ENCODE assay signal across 22 mouse cellular contexts in the genomic region with DNA sequence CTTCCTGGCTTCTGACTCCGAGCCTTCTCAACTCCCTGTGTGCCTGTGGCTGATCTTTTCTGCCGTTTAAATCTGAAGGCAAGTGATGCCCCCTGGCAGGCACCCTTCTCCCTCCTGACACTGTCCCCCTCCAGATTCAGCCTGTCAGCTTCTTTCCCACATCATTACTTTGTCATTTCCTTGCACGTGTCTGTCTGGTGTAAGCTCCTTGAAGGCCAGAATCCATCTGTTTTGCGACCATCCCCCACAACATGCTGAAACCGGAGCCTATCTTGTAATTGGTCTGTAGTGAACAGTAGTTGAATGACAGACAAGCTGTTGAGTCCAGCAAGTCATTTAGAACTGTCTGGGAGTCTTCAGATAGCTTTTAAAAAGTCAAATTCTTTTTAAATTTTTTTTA. TPM values are rescaled to one million over a fixed set of nuclear protein-coding genes. Genes with fewer than 3 reads are reported as not detected.
DNase-seq lines count a peak whose midpoint lies in the region; ATAC-seq and TF ChIP-seq lines count a peak whose summit lies in the region.
"Had no signal": no experiment of that assay in that cellular context is flagged by ENCODE, and none has a peak within 500 bp of the region (broad histone marks: within the 10 kb centered on the region; RNA-seq: fewer than 3 reads in every experiment).

No protein-coding gene starts in this region.

- no peak for DNase-seq in layer of hippocampus, adult 2 months (ENCODE audit: low spot score in 2 of 2)
- no peak for DNase-seq in layer of hippocampus, postnatal 36 days
- peak; percentile 57 for DNase-seq in adipocyte (ENCODE audit: low spot score)
- no peak for DNase-seq in left cerebral cortex, adult 9 months (ENCODE audit: low spot score in 2 of 2)
- no peak for DNase-seq in cerebellum, adult 18-20 months
- DNase-seq: adrenal gland, postnatal 36 days; heart, adult 11 months; kidney, adult 8-10 months; kidney, postnatal 25 days; right cerebral cortex, postnatal 14 days; spleen, adult 18-20 months; thymus, postnatal 25 days had no signal

- peaks cover 12% of the 10 kb centered on the region for H3K4me1 ChIP-seq in forebrain, embryonic 15.5 days
- H3K4me1 ChIP-seq in forebrain, embryonic 12.5 days = peaks cover 4% of the 10 kb centered on the region
- peaks cover 23% of the 10 kb centered on the region for H3K4me1 ChIP-seq in embryonic facial prominence, embryonic 12.5 days

- no peak for ATAC-seq in forebrain, embryonic 15.5 days (replicated peaks)
- no peak for ATAC-seq in forebrain, embryonic 12.5 days (ENCODE audit: low FRiP score)
- ATAC-seq in embryonic facial prominence, embryonic 12.5 days (ENCODE audit: insufficient number of reproducible peaks, insufficient read depth, low FRiP score, low TSS enrichment) = no peak
- ATAC-seq: inflammation-experienced regulatory T-cells, adult 6 months; midbrain, embryonic 16.5 days had no signal

- H3K27ac ChIP-seq in forebrain, embryonic 15.5 days (replicated peaks) = peak overlapping the region; percentile 4; the same call in 1 of the 2 replicates
- H3K27ac ChIP-seq in forebrain, embryonic 12.5 days = no peak overlapping the region
- peak overlapping the region; percentile 86 for H3K27ac ChIP-seq in layer of hippocampus, adult 2 months
- peak overlapping the region; percentile 59 for H3K27ac ChIP-seq in embryonic facial prominence, embryonic 12.5 days

- no peaks in the 10 kb centered on the region for H3K9me3 ChIP-seq in forebrain, embryonic 15.5 days
- no peaks in the 10 kb centered on the region for H3K9me3 ChIP-seq in forebrain, embryonic 12.5 days
- no peaks in the 10 kb centered on the region for H3K9me3 ChIP-seq in embryonic facial prominence, embryonic 12.5 days
- H3K9me3 ChIP-seq: hindbrain, embryonic 12.5 days; limb, embryonic 13.5 days had no signal

- WGBS in forebrain, embryonic 15.5 days = 57% methylated on average over 5 of the region's 5 CpGs
- WGBS in forebrain, embryonic 12.5 days = 72% methylated on average over 5 of the region's 5 CpGs
- 18% methylated on average over 5 of the region's 5 CpGs for WGBS in embryonic facial prominence, embryonic 12.5 days

- no peaks in the 10 kb centered on the region for H3K27me3 ChIP-seq in forebrain, embryonic 15.5 days
- H3K27me3 ChIP-seq in forebrain, embryonic 12.5 days = no peaks in the 10 kb centered on the region
- no peaks in the 10 kb centered on the region for H3K27me3 ChIP-seq in embryonic facial prominence, embryonic 12.5 days
- H3K27me3 ChIP-seq: hindbrain, embryonic 12.5 days; limb, embryonic 13.5 days had no signal

- no peak for TF ChIP-seq CTCF in layer of hippocampus, adult 2 months (conservative IDR thresholded peaks at IDR 0.05)

- H3K9ac ChIP-seq in forebrain, embryonic 15.5 days (replicated peaks) = no peak overlapping the region
- no peak overlapping the region for H3K9ac ChIP-seq in forebrain, embryonic 12.5 days
- no peak overlapping the region for H3K9ac ChIP-seq in embryonic facial prominence, embryonic 12.5 days
- H3K9ac ChIP-seq: hindbrain, embryonic 12.5 days had no signal

- no peak overlapping the region for H3K4me2 ChIP-seq in forebrain, embryonic 15.5 days (replicated peaks)
- H3K4me2 ChIP-seq in forebrain, embryonic 12.5 days = no peak overlapping the region
- H3K4me2 ChIP-seq in embryonic facial prominence, embryonic 12.5 days (replicated peaks) = no peak overlapping the region
- H3K4me2 ChIP-seq: hindbrain, embryonic 12.5 days; limb, embryonic 13.5 days had no signal

- no peak overlapping the region for H3K4me3 ChIP-seq in forebrain, embryonic 15.5 days
- H3K4me3 ChIP-seq in forebrain, embryonic 12.5 days (replicated peaks) = no peak overlapping the region
- no peak overlapping the region for H3K4me3 ChIP-seq in layer of hippocampus, adult 2 months
- H3K4me3 ChIP-seq in embryonic facial prominence, embryonic 12.5 days = no peak overlapping the region
- H3K4me3 ChIP-seq: hindbrain, embryonic 12.5 days; left cerebral cortex, adult 2 months; limb, embryonic 13.5 days; megakaryocyte, embryonic 14.5 days had no signal

- H3K36me3 ChIP-seq in forebrain, embryonic 15.5 days = no peaks in the 10 kb centered on the region
- H3K36me3 ChIP-seq in forebrain, embryonic 12.5 days (replicated peaks) = no peaks in the 10 kb centered on the region
- H3K36me3 ChIP-seq in embryonic facial prominence, embryonic 12.5 days = no peaks in the 10 kb centered on the region
- H3K36me3 ChIP-seq: hindbrain, embryonic 12.5 days; limb, embryonic 13.5 days had no signal

RNA-seq across cellular contexts. Expression of a gene that starts 53.2 kb away (rescaled TPM):
- 1.1 and 1.2 TPM in 2 replicates for polyA plus RNA-seq in forebrain, embryonic 15.5 days (2015; fragmentation: Nextera tagmentation; extraction: Ambion mirVana)
- polyA plus RNA-seq in forebrain, embryonic 12.5 days (2016; fragmentation: Nextera tagmentation; extraction: Ambion mirVana) = 2.3 TPM in 2 replicates
- total RNA-seq in layer of hippocampus, adult 2 months (2021) = 1 to 10 TPM; 2.0 to 2.5 TPM
- total RNA-seq in layer of hippocampus, postnatal 36 days (2021) = 1 to 10 TPM; 1.6 to 2.0 TPM
- 6.7 and 7.1 TPM in 2 replicates for polyA plus RNA-seq in embryonic facial prominence, embryonic 12.5 days (2016; fragmentation: Nextera tagmentation; extraction: Ambion mirVana)
- total RNA-seq: CH12.LX had no signal

RNA-seq across cellular contexts. Expression of a gene that starts 55.8 kb away (rescaled TPM):
- polyA plus RNA-seq in forebrain, embryonic 15.5 days (2015; fragmentation: Nextera tagmentation; extraction: Ambion mirVana) = 30.9 and 34.5 TPM in 2 replicates
- polyA plus RNA-seq in forebrain, embryonic 12.5 days (2016; fragmentation: Nextera tagmentation; extraction: Ambion mirVana) = 30.4 and 31.0 TPM in 2 replicates
- 10 to 100 TPM; 33.9 to 35.9 TPM for total RNA-seq in layer of hippocampus, adult 2 months (2021)
- 10 to 100 TPM; 35.8 to 37.7 TPM for total RNA-seq in layer of hippocampus, postnatal 36 days (2021)
- 34.7 and 38.9 TPM in 2 replicates for polyA plus RNA-seq in embryonic facial prominence, embryonic 12.5 days (2016; fragmentation: Nextera tagmentation; extraction: Ambion mirVana)
